Mouse (Mus musculus): ENCODE data around the gene Exosc7.
A peak's percentile ranks its signal among the peaks of the same experiment; 100 is the strongest.

Exosc7 gene

DNA sequence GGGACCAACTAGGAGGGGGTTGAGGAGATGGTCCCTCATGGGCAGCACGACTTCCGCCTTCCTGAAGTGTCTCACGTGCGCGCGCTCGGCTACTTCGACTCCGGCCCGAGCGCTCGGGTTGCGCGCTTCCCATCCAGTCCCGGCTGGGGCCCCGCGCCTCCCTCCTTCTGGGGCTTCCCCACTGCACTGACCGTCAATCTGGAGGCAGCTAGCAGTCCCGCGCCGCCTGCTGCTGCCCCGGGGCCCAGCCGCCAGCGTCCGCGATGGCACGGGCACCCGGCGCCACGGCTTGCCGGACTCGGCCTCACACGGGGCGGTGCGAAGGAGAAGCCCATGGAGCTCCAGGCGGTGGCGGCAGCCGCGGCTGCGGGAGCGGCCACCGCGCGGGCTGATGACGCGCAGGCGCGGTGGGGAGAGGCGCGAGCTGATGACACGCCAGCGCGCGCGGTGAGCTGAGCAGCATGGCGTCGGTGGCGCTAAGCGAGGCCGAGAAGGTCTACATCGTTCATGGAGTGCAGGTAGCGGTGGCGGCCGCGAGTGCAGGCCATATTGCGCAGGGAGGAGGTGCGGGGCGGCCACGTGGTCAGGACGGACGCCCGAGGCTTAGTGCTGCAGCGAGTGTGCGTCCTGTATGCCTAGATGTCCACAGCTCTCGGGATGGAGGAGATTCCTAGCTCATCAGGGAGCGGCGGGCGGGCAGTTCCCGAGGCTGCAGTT lies at the start of gene Exosc7, which contains the start of gene Zdhhc3:
TSS of gene Exosc7 (plus strand) at position 411 of the 717 bp plus-strand sequence.
TSS of gene Zdhhc3 (minus strand) at position 401 of the 717 bp plus-strand sequence.
- peak; percentile 91 for DNase-seq (ENCODE audit: extremely low spot score, low spot score)

DNA sequence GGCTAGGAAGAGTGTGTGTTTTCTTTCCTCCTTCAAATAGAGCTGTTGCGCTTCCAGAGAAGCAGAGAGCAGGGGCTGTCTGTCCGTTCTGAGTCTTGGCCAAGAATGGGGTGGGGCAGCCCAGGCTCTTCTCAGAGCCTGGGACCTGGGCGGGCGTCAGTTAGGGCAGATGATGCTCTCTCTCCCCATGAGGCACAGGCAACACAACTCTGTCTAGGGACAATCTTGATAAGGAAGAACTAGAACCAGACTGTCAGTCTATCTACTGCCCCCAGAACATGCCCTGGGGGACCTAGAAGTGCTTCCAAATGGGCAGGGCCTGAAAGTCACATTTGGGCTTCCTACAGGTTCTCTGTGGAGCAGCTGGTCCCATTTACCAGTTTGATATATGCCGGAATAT lies 33.9 kb upstream of the Exosc7 start:
- no peak for DNase-seq (ENCODE audit: extremely low spot score, low spot score)

DNA sequence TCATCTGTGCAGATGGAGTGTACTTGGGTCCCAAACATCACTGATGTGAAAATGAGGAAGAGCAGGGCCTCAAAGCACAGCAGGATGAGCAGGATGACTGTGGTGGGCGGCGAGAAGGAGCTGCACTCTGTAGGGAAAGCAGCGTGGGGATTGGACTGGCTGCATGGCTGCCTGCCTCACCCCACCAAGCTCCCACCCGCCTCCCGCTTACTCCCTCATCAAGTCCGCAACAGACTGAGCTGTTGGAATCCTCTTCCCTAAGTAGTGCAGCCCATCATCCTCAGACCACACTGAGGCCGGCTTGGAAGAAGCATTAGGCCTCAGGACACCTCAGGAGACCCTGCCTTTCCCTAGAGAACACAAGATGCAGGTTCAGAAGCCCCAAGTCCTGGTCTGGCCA lies 32.7 kb upstream of the Exosc7 start:
- no peak for DNase-seq (ENCODE audit: extremely low spot score, low spot score)

DNA sequence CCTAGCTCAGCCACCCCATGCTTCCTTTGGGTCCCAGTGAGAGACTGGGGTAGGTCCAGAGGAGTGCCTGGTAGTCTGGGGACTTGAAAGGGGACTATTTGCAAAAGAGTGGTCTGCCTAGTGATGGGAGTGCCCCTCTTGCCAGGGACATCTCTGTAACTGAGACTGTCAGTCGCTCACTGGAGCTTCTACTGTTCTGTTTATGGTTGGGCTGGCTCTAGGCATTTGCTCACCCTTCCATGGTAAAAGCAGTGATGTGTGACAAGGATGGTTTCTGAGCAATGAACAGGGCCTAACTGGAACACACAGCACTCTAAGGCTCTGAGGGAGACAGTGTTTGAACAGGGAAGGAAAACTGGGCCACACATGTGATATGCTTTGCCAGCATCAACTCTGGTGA lies 32.2 kb upstream of the Exosc7 start:
- DNase-seq (ENCODE audit: extremely low spot score, low spot score), result no peak

DNA sequence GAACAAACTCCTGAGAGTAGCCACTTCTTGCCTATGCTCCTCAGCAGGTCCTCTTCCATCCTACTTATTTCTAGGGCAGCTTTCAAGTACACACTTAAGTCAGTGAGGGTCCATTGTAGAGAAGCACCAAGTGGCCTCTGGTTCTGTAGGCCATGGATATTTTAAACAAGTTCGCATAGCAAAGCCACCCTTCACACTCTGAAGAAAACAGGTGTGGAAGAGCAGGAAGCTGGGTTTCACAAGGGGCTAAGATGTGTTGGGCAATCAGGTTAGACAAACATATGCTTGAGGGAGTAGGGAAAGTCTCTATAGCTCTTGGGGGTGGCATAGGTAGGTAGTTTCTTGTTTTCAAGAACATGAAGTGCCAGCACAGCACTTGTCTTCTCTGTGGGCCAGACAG lies 27.6 kb upstream of the Exosc7 start:
- DNase-seq (ENCODE audit: extremely low spot score, low spot score), result no peak

DNA sequence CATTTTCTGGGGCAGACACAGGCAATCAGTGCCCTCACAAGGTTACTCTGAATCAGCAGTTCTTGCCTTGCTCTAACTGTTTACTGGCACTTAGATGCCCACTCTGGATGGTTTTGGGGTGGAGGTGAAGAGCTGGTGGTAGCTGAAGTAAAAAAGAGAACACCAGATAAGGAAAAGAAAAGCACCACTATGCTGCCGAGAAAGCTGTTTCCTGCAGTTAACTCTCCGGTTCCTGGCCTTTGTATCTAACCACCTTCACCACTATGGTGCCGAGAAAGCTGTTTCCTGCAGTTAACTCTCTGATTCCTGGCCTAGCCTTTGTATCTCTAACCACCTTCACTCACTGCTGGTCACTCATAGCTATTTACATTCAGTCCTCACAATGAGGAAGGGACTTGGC lies 25.5 kb upstream of the Exosc7 start:
- no peak for DNase-seq (ENCODE audit: extremely low spot score, low spot score)

DNA sequence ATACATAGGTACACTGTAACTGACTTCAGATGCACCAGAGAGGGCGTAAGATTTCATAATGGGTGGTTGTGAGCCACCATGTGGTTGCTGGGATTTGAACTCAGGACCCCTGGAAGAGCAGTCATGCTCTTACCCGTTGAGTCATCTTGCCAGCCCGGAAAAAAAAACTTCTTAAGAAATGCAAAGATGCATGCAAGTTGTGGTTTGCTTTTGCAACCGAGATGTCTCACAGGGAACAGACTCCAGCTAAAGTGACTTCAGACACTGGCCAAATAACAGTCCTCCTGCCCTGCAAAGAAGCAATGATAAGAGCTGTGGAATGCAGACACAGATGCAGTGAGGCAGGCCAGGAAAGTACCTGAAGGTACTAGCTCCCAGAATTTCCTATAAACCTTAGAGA lies 22.2 kb upstream of the Exosc7 start:
- no peak for DNase-seq (ENCODE audit: extremely low spot score, low spot score)

DNA sequence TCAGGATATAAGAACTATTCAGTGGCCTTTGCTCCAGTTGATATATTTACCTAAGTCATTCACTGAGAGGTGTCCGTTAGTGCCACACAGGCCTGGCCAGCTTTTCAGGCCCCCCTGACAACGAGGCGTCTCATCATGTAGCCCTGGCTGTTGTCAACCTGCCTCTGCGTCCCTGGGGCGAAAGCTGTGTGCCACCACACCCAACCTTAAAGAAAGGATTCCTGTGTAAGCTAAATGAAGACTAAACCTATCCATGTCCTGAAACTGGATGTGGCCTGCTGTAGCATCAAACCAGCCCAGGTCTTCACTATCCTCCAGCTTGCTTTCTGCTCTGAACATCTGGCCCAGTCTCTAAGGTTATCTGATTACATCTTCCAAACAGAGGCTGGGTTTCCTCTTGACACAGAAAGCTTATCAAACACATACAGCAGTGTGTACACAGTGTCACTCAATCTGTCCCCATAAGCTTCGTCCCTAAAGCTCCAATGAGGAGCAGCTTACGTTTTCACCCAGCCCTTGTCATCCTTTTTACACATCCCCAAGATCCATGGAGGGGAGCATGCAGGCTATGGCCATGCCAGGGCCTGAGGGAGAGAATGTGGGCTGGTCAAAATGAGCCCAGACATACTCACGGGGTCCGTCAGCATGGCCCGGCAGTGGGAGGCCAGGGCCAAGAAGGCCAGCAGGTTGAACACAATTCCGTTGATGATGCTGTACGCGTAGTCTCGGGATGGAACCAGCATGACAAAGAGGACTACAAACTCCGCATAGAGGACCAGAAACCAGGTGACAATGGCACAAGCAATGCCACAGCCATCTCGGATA lies 13.2 kb upstream of the Exosc7 start:
- no peak for DNase-seq (ENCODE audit: extremely low spot score, low spot score)

DNA sequence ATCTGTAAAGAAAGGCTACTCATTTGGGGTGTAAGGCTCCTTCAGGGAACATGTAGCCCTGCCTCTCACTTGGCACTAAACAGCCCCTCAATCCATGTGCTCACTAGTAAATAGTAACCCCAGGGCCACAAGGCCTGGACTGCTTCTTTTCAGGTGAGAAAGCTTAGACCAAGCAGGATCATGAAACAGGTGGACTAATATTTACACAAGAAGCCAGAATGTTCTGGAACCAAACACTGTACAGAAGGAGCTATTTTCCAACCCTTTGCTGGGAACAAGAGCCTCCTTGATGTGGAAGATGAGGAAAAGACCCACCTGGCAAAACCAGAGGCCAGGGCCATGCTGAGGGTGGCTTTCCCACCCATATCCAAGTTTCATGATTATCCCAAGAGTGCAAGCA lies 9.6 kb upstream of the Exosc7 start:
- DNase-seq (ENCODE audit: extremely low spot score, low spot score), result no peak

DNA sequence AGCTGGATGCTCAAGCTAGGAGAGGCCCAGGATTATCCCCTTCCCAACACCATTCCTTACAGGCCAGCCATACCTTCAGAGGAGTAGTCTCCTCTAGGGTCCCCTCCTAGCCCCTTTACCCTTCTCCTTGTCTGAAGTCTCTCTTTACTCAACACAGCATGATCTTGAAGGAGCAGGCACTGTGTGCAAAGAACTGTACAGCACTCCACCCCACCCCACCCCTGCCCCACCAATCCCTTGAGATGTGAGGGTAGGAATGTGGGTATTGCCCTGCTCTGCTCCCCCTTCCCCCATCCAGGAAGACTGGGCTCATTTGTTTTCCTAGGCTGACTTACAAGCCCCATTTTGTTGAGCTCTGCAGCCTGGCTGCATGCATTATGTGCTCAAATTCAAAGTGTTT lies 8.7 kb upstream of the Exosc7 start:
- DNase-seq (ENCODE audit: extremely low spot score, low spot score), result no peak

DNA sequence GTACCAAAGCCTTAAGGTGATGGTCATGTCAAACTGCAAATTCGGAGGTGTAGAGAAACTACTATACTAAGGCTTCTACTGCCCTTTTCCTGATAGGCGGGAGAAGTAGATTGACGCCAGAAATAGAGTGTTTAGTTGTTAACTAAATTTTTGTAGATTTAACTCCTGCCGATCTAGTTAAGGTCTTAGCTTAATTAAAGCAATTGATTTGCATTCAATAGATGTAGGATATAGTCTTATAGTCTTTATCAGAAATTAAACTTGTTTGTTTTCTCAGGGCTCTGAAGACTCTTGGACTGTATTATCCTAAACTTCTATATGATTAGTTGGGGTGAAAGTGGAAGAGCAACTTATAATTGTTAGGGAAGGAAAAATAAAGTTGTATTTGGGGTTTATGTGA lies 5.8 kb upstream of the Exosc7 start:
- no peak for DNase-seq (ENCODE audit: extremely low spot score, low spot score)

DNA sequence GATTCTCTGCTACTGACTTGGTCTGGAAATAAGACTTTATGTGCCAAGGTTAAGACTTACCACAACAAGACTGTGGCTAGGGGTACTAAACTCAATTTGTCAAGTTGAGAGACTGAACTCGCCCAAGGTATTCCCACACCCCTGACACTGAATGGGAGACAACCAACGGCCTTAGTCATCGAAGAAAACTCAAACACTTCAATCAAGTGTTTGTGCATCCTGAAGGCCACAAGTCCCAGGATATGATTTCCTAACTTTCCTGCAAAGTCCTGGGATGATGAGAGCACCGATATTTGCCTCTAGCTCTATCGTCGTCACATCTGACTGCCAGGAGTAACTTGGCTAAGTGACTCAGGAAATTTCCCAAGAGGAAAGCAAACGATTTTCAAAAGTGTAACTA lies 3.8 kb upstream of the Exosc7 start:
- no peak for DNase-seq (ENCODE audit: extremely low spot score, low spot score)

DNA sequence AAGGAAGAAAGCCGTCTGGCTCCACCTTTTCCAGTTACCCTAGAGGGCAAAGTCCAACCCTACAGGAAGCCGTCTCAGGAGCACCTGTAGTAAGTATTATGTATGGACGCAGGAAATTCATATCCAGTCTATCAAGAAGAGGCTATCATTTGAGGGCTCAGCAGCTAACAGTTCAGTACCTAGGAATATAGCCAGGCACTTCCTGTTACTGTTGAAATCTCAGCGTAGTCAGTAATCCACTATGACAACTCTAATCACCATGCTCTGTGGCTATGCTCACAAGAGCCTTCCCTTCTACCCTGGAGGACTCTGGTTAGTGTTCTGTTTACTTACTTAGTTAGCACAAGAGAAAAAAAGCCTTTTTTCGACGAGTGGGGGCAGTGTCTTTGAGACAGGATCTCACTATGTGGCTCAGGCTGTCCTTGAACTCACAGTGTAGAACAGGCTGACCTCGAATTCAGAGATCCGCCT lies 1.2 kb upstream of the Exosc7 start:
- DNase-seq (ENCODE audit: extremely low spot score, low spot score), result no peak

DNA sequence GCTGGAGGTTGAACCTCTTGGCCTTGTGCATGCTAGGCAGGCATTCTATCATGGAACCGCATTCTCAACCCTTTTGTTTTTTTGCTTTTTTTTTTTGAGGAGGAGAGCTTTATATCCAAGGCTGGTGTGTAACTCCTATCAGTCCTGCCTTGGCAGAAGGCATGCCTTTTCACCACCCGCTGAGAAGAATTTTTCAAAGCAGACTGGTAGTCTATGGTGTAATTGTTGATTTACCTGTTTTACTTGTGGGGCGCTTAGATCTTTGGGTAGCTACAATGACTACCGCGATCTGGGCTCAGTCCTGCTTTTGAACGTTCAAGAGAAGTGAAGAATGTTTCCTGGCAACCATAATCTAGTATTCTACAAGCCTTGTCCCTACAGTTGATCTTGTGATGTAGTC lies 916 bp downstream of the Exosc7 start:
- no peak for DNase-seq (ENCODE audit: extremely low spot score, low spot score)

DNA sequence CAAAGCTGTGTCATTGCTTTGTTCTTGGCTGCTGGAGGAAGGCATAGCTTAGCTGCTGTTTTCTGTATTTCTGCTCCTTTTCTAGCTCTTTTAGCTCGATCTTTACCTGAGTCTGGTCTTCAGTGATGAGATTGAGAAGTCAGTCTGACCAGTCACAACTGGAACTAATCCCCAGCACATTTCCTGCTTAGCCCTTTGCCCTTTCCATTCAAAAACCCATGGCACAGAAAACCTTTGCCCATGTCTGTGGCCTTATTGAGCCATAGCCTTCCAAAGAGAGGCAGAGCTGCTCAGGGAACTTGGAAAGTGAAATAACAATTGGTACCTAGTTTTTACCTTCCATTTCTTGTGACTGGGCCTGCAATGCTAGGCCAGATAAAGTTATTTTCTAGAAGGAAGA lies 2.6 kb downstream of the Exosc7 start:
- no peak for DNase-seq (ENCODE audit: extremely low spot score, low spot score)

DNA sequence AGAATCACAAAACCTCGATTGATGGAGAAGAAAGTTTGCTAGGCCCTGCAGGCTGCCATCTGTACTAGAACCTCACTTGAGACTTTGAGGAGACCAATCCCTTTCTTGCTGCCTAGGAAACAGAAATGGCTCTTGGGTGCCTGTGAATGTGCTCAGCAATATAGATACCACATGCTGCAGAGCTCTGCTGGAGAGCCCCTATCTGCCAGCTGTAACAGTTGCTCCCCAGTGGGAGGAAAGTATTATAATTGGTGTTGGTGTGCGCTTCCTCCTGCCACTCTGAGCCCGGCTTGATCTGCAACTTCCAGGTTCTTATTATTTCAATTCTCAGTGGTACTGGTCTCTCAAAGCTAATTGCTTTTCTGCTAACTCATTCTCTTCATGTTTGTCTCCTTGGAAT lies 10.0 kb downstream of the Exosc7 start:
- no peak for DNase-seq (ENCODE audit: extremely low spot score, low spot score)

DNA sequence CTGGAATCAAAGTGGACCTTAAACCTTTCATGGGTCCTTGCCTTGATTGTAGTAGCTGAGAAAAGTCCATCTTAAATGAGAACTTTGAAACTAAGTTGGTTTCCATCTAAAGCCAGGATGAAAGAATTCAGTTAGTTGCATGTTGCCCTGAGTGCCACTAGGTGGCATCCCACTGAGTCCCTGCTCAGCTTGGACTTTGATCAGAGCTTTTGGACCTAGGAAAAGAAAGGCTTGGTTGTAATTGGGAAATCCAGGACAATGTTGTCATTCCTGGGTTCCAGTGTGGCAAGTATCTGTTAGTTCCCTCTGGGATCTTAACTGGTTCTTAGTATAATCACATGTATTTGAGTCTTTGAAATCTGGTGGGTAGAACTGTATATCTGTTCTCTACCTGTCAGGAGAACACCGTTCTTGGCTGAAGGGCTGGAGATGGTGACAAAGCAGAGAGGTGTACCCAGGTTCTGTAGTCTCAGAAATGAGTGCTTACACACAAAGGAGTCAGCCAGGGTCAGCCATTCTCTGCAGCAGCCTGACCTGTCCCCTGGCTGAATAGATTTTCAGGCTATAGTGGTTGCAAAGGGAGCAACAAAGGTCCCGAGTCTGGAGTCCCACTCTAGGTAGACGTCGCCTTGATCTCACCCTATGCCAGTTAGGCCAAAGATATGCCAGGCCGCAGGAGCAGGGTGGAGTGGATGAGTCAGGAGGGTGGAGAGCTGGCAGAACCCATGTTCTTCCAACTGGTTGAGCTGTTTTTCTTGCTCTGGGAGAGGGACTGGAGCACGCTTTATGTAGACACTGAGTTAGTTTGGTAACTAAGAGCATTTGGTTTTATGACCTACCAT lies 10.8 kb downstream of the Exosc7 start:
- DNase-seq (ENCODE audit: extremely low spot score, low spot score), result no peak

DNA sequence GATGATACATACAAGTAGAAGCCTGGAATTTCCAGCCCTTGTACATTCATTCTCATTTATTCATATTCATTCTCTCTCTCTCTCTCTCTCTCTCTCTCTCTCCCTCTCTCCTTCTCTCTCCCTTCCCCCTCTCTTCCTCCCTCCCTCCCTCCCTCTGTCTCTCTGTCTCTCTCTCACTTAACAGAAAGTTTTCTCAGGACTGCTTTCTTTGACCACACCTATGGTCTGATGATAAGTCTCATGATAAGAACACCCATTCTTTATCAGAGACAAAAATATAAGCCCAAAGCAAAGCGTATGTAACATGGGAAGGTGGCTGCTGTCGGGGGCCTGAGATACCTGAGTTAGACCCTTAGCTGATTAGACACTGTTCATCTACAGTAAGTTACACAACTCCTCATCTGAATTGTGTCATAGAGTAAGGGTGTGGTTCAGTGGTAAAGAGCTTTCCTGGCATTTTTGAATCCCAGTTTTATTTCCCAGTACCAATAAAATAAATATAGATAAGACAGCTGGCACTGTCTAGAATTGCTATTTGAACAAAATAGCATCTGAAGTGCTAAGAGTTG lies 11.5 kb downstream of the Exosc7 start:
- DNase-seq (ENCODE audit: extremely low spot score, low spot score), result no peak

DNA sequence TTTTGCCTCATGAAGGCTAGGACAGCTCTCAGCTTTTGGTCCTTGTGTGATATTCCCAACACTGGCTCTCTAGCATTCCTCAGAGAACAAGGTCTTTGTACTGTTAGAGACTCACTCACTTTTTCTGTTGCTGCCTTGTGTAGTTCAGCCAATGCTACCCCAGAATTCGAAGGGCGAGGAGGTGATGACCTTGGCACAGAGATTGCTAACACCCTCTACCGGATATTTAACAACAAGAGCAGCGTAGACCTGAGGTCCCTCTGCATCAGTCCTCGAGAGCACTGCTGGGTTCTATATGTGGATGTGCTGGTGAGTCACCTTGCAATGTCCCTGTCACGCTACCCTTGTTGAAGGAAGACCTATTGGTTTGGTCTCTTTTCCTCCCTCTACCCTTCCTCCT lies 14.6 kb downstream of the Exosc7 start:
- DNase-seq (ENCODE audit: extremely low spot score, low spot score), result no peak

DNA sequence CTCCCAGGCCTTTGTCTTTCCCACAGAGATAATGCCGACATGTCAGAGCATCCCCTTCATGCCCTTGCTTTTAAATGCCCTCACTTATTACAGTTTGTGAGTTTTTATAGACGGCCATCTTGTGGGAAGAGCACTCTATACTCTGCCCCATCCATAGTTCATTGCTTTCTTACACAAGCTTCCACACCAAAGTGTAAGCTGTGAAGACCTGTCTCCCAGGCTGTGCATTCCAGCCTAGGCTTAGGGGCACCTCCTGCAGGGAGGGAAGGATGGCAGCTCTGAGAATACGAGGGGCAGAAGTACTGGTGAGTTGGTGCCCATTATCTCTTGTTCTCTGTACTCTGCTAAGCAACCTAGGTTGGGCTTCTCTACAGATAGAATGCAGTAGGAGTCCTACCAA lies 20.0 kb downstream of the Exosc7 start:
- no peak for DNase-seq (ENCODE audit: extremely low spot score, low spot score)

DNA sequence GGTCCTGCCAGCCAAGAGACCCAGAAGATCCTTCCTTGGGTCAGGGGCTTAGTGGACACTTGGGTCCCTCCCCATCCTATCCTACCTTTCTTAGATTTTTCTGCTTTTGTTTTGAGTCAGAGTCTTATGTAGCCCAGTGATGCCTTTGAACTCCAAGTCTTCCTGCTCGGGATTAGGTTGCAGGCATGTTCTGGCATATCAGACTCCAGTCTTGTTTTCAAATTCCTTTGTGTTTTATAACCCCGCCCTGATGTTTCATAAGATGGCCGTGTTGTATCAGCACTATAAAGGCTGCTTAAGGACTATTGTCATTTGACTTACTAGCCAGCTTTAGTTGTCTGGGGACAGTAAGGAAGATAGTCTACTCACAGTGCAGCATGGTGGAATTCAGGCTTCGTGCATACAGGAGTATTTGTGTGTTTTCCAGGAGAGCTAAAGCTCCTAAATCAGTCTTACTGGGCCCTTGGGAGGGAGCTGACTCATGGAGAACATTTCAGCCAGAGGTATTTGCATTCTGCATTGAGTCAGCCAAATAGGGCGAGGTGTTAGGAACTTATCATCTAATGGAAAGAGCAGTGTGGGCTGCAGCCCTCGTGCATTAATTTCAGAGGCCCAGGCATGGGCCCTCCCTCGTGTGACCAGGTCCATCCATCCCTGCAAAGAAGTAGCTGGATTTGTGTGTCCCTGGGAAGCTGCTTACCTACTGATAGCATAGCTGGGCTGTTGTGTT lies 24.1 kb downstream of the Exosc7 start:
- DNase-seq (ENCODE audit: extremely low spot score, low spot score), result no peak

Measured in neural tube, embryonic 10.5 days (tissue).